Mouse (Mus musculus) liver, embryonic 11.5 days (tissue): Measurements from ENCODE around the gene Fbxw8. TPM values are rescaled to one million over a fixed set of nuclear protein-coding genes. Genes with fewer than 3 reads are reported as not detected.

Source experiments
- ATAC-seq: fragments of 200-750 bp; cut with Nextera tagmentation; replicated peaks from 2 replicates; pipeline ENCODE4 v1.8.0; 2017; ENCODE audit warnings: moderate number of reproducible peaks, mild to moderate bottlenecking, moderate TSS enrichment, moderate library complexity; ENCODE audit not compliant: low FRiP score
- DNase-seq: peaks from one replicate; pipeline ENCODE4 v3.0.0-alpha.2; 2017; ENCODE audit warnings: low spot score
- H3K27ac ChIP-seq: fragments of 300-500 bp; sonication (generic); 2 replicates; pipeline ENCODE4 v1.5.1; 2014; ENCODE audit warnings: mild to moderate bottlenecking, low read depth, low read length, control low read depth
- H3K27me3 ChIP-seq: fragments of 300-500 bp; sonication (generic); replicated peaks from 2 replicates; pipeline ENCODE4 v1.6.1; 2014; ENCODE audit warnings: low read length, mixed read lengths; ENCODE audit not compliant: control insufficient read depth, insufficient read depth
- H3K36me3 ChIP-seq: fragments of 300-500 bp; sonication (generic); 2 replicates; pipeline ENCODE4 v1.6.1; 2014; ENCODE audit warnings: mild to moderate bottlenecking, low read length, moderate library complexity, mixed read lengths; ENCODE audit not compliant: control insufficient read depth, insufficient read depth
- H3K4me1 ChIP-seq: fragments of 300-500 bp; sonication (generic); replicated peaks from 2 replicates; pipeline ENCODE4 v1.6.1; 2014; ENCODE audit warnings: low read length, mixed read lengths; ENCODE audit not compliant: control insufficient read depth, insufficient read depth
- H3K4me2 ChIP-seq: fragments of 300-500 bp; sonication (generic); 2 replicates; pipeline ENCODE4 v1.6.1; 2014; ENCODE audit warnings: mild to moderate bottlenecking, control low read depth, moderate library complexity
- H3K4me3 ChIP-seq: fragments of 300-500 bp; sonication (generic); 2 replicates; pipeline ENCODE4 v1.5.1; 2014; ENCODE audit warnings: low read depth, low read length, control low read depth
- H3K9ac ChIP-seq: fragments of 300-500 bp; sonication (generic); 2 replicates; pipeline ENCODE4 v1.6.1; 2014; ENCODE audit warnings: low read depth, low read length, control low read depth
- H3K9me3 ChIP-seq: fragments of 300-500 bp; sonication (generic); 2 replicates; pipeline ENCODE4 v1.6.1; 2016; ENCODE audit warnings: low read length, inconsistent platforms, mixed read lengths; ENCODE audit not compliant: control insufficient read depth
- WGBS: fragments of 180-500 bp; shearing (Covaris S2); extraction: QIAGEN DNeasy Blood & Tissue Kit; methylation state at CpG from one replicate; pipeline ENCODE4 v1.1.7; 2014; 5-methylcytosine and 5-hydroxymethylcytosine counted together
- polyA plus RNA-seq: library from polyadenylated mRNA; unstranded; fragments of >200 nt; fragmentation: Nextera tagmentation; extraction: Ambion mirVana; gene quantifications from 2 replicates; pipeline ENCODE4 v1.2.1, GENCODE M21; 2014

The Fbxw8 gene
- polyA plus RNA-seq, 1 experiment from 2014 or later = 17.0 TPM

- H3K4me3 ChIP-seq = no peak overlapping the region
- no peak for ATAC-seq
- H3K4me2 ChIP-seq = no peak overlapping the region
- WGBS = 80% methylated on average over 9 of the region's 9 CpGs
- no peak overlapping the region for H3K9ac ChIP-seq
- no peaks in the 10 kb centered on the region for H3K4me1 ChIP-seq
- no peak overlapping the region for H3K27ac ChIP-seq
- no peak for DNase-seq
- H3K27me3 ChIP-seq = no peaks in the 10 kb centered on the region
- H3K9me3 ChIP-seq = no peaks in the 10 kb centered on the region
- no peaks in the 10 kb centered on the region for H3K36me3 ChIP-seq
Measured at GRCm38 (mm10) chr5:118045385-118045784, 109.9 kb downstream of the Fbxw8 start.

DNA sequence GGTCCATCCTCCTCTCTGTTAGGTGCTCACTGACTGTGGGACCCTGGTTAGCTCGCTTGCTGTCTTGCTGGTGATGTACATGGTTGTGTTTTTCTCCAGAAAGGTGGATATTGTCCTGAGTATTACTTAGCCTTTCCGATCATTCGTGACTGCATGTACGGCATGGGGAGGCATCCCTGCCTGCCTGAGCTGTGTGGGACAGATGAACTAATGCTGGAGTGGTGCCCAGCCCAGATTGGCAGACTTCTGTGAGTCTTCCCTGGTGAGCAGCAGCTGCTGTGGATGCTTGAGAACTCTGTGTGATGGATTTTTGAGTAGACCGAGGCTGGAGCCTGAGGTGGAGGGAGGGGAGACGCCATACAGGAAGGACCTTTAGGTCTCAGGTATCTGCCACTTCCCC lies 110.4 kb downstream of the Fbxw8 start:
- 85% methylated on average over 6 of the region's 6 CpGs for WGBS
- no peak overlapping the region for H3K9ac ChIP-seq
- no peaks in the 10 kb centered on the region for H3K9me3 ChIP-seq
- no peaks in the 10 kb centered on the region for H3K4me1 ChIP-seq
- H3K27me3 ChIP-seq = no peaks in the 10 kb centered on the region
- no peak overlapping the region for H3K4me2 ChIP-seq
- ATAC-seq (no peak), DNase-seq (no peak)
- H3K36me3 ChIP-seq = no peaks in the 10 kb centered on the region
- no peak overlapping the region for H3K4me3 ChIP-seq
- H3K27ac ChIP-seq = no peak overlapping the region

- H3K9me3 ChIP-seq = no peaks in the 10 kb centered on the region
- H3K36me3 ChIP-seq = no peaks in the 10 kb centered on the region
- no peak overlapping the region for H3K4me2 ChIP-seq
- WGBS = 80% methylated on average over 4 of the region's 4 CpGs
- no peaks in the 10 kb centered on the region for H3K27me3 ChIP-seq
- ATAC-seq (no peak), DNase-seq (no peak)
- no peak overlapping the region for H3K27ac ChIP-seq
- no peaks in the 10 kb centered on the region for H3K4me1 ChIP-seq
- H3K4me3 ChIP-seq = no peak overlapping the region
- H3K9ac ChIP-seq = no peak overlapping the region
Measured at GRCm38 (mm10) chr5:118043761-118044160, 111.5 kb downstream of the Fbxw8 start.

- DNase-seq (no peak), ATAC-seq (no peak)
- H3K4me2 ChIP-seq = no peak overlapping the region
- 0 out of 2 replicates have a peak, but pooled peaks cover 2% of the 10 kb centered on the region for H3K27me3 ChIP-seq
- H3K4me1 ChIP-seq = no peaks in the 10 kb centered on the region; the same call in 1 of the 2 replicates
- H3K4me3 ChIP-seq = no peak overlapping the region
- WGBS = 85% methylated on average over 6 of the region's 6 CpGs
- no peak overlapping the region for H3K27ac ChIP-seq
- H3K9ac ChIP-seq = no peak overlapping the region
- H3K36me3 ChIP-seq = no peaks in the 10 kb centered on the region
- H3K9me3 ChIP-seq = no peaks in the 10 kb centered on the region
Measured at GRCm38 (mm10) chr5:118042599-118042998, 112.7 kb downstream of the Fbxw8 start.

DNA sequence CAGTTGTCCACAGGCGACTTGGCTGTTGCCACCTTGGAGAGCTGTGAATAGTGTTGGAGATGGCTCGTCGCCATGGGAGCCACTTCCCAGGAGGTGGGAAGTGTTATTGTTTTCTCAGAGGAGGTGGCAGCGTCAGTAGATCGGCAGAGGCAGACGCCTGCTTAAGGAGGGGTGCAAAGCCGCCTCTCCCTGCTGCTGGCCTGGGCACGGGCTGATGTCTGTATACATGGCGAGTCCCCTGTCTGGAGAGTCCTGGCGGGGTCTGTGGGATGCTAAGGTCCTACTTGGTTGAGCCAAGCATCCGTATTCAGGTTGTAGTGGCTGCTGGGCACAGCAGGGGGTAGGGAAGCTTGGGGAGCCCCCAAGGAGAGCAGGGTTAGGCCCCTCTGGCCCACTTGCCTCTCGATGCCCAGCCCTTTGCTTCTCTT lies 116.0 kb downstream of the Fbxw8 start:
- ATAC-seq (no peak), DNase-seq (no peak)
- Histone ChIP-seq H3K27ac (no peak overlapping the region), H3K36me3 (no peaks in the 10 kb centered on the region), H3K4me1 (peaks cover 2% of the 10 kb centered on the region; the same call in 1 of the 2 replicates), H3K9me3 (no peaks in the 10 kb centered on the region), H3K27me3 (peaks cover 6% of the 10 kb centered on the region), H3K4me3 (no peak overlapping the region), H3K4me2 (no peak overlapping the region), H3K9ac (no peak overlapping the region)
- 33% methylated on average over 12 of the region's 12 CpGs for WGBS

- Histone ChIP-seq H3K36me3 (no peaks in the 10 kb centered on the region), H3K27ac (no peak overlapping the region), H3K9ac (no peak overlapping the region), H3K4me1 (peaks cover 2% of the 10 kb centered on the region; the same call in 1 of the 2 replicates), H3K27me3 (peaks cover 6% of the 10 kb centered on the region), H3K4me2 (peak overlapping the region; percentile 38), H3K9me3 (no peaks in the 10 kb centered on the region), H3K4me3 (no peak overlapping the region)
- ATAC-seq (peak; percentile 41; the same call in 1 of the 2 replicates), DNase-seq (no peak)
- WGBS = 19% methylated on average over 9 of the region's 10 CpGs
Measured at GRCm38 (mm10) chr5:118037798-118038484, 117.3 kb downstream of the Fbxw8 start.

DNA sequence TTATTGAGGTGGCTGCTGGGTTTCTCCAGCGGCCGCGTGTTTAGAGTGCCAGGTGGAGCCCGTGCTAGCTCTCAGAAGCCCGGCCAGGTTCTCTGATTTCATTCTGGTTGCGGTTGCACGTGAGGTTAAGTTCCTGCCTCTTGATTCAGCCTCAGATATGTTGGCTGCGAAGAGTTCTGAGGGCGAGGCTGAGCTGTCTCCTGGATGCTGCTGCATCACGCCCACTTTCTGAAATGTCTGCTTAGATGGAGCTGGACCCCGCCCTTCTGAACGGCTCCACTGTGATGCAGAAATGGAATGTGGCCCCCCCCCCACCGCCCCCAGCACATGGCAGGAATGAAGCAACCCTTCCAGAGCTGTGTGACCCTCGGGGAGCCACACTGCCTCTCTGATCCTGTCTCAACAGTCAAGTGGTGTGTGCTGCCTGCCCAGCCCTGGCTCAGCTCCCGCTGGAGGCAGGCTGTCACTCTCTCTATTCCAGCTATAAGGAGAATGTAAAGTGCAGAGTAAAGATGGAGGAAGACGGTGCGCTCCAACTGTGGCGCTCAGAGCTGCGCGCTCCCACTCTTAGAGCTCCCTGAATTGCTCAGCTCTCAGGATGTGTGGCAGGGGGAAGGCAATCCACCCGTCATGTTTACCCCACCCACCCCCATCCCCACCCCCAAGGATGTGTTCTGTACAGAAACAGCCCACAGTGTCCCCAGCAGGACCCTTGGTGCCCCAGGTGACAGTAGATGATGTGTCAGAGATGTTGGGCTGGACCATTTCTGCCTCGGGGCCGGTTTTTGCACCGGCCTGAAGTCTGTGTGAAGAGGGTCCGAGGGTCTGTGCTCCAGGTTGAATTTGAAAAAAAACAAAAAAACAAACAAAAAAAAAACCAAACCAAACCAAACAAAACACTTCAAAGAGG lies 118.1 kb downstream of the Fbxw8 start:
- H3K4me1 ChIP-seq = peaks cover 2% of the 10 kb centered on the region; the same call in 1 of the 2 replicates
- no peak overlapping the region for H3K9ac ChIP-seq
- H3K36me3 ChIP-seq = no peaks in the 10 kb centered on the region
- ATAC-seq (no peak), DNase-seq (no peak)
- no peak overlapping the region for H3K27ac ChIP-seq
- H3K27me3 ChIP-seq = peaks cover 6% of the 10 kb centered on the region
- WGBS = 31% methylated on average over 25 of the region's 25 CpGs
- H3K4me3 ChIP-seq = no peak overlapping the region
- H3K9me3 ChIP-seq = no peaks in the 10 kb centered on the region
- H3K4me2 ChIP-seq = peak overlapping the region; percentile 38

DNA sequence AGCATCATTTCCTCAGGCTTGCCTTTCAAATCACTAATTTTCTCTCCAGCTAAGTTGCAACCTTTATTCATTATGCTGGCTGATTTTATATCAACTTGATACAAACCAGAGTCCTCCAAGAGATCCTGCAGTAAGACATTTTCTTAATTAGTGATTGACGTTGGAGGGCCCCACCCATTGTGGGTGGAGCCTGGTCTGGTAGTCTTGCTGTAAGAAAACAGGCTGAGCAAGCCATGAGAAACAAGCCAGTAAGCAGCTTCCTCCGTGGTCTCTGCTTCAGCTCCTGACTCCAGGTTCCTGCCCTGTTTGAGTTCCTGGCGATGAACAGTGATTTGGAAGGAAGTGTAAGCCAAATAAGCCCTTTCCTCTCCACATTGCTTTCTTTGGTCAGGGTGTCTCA lies 119.5 kb downstream of the Fbxw8 start:
- ATAC-seq = no peak
- H3K27ac ChIP-seq = no peak overlapping the region
- H3K4me2 ChIP-seq = no peak overlapping the region
- H3K4me1 ChIP-seq = peaks cover 2% of the 10 kb centered on the region; the same call in 1 of the 2 replicates
- no peak overlapping the region for H3K4me3 ChIP-seq
- H3K27me3 ChIP-seq = peaks cover 6% of the 10 kb centered on the region
- no peak for DNase-seq
- WGBS = 52% methylated on average over 3 of the region's 3 CpGs
- no peaks in the 10 kb centered on the region for H3K36me3 ChIP-seq
- no peak overlapping the region for H3K9ac ChIP-seq
- no peaks in the 10 kb centered on the region for H3K9me3 ChIP-seq
